Mouse (Mus musculus) hindbrain, embryonic 16.5 days (tissue): ENCODE results near the gene R3hdm2. TPM values are rescaled to one million over a fixed set of nuclear protein-coding genes. Genes with fewer than 3 reads are reported as not detected.

Experiments used
- ATAC-seq: fragments of 200-750 bp; cut with Nextera tagmentation; 2 replicates; pipeline ENCODE4 v1.8.0; 2017; ENCODE audit warnings: moderate TSS enrichment, moderate library complexity
- H3K27ac ChIP-seq: fragments of 300-500 bp; sonication (generic); 2 replicates; pipeline ENCODE4 v1.5.1; 2014; ENCODE audit warnings: low read depth, mild to moderate bottlenecking, control low read depth, low read length, moderate library complexity
- H3K27me3 ChIP-seq: fragments of 300-500 bp; sonication (generic); replicated peaks from 2 replicates; pipeline ENCODE4 v1.6.1; 2014; ENCODE audit warnings: low read length; ENCODE audit not compliant: control insufficient read depth, insufficient read depth
- H3K36me3 ChIP-seq: fragments of 300-500 bp; sonication (generic); 2 replicates; pipeline ENCODE4 v1.6.1; 2014; ENCODE audit warnings: mild to moderate bottlenecking, low read length, moderate library complexity, mixed read lengths; ENCODE audit not compliant: control insufficient read depth, insufficient read depth
- H3K4me1 ChIP-seq: fragments of 300-500 bp; sonication (generic); 2 replicates; pipeline ENCODE4 v1.6.1; 2014; ENCODE audit warnings: low read depth, low read length; ENCODE audit not compliant: control insufficient read depth, insufficient read depth
- H3K4me2 ChIP-seq: fragments of 300-500 bp; sonication (generic); 2 replicates; pipeline ENCODE4 v1.6.1; 2014; ENCODE audit warnings: mild to moderate bottlenecking, low read length, control low read depth, moderate library complexity
- H3K4me3 ChIP-seq: fragments of 300-500 bp; sonication (generic); 2 replicates; pipeline ENCODE4 v1.5.1; 2014; ENCODE audit warnings: mild to moderate bottlenecking, low read length, control low read depth, moderate library complexity
- H3K9ac ChIP-seq: fragments of 300-500 bp; sonication (generic); 2 replicates; pipeline ENCODE4 v1.6.1; 2014; ENCODE audit warnings: low read depth, mild to moderate bottlenecking, control low read depth, low read length, moderate library complexity
- H3K9me3 ChIP-seq: fragments of 300-500 bp; sonication (generic); 2 replicates; pipeline ENCODE4 v1.6.1; 2014; ENCODE audit warnings: mild to moderate bottlenecking, low read length, moderate library complexity; ENCODE audit not compliant: control insufficient read depth
- WGBS: fragments of 180-500 bp; shearing (Covaris S2); extraction: QIAGEN DNeasy Blood & Tissue Kit; methylation state at CpG from one replicate; pipeline ENCODE4 v1.1.7; 2014; 5-methylcytosine and 5-hydroxymethylcytosine counted together
- polyA plus RNA-seq: library from polyadenylated mRNA; unstranded; fragments of >200 nt; fragmentation: Nextera tagmentation; extraction: Ambion mirVana; gene quantifications from 2 replicates; pipeline ENCODE4 v1.2.1, GENCODE M21; 2015

R3hdm2 gene
- polyA plus RNA-seq, 1 experiment from 2014 or later, result 34.0 TPM

GRCm38 (mm10) chr10:127340577-127341359 lies 39.4 kb upstream of the R3hdm2 start:
- no peak for ATAC-seq
- H3K36me3 ChIP-seq, result no peaks in the 10 kb centered on the region
- H3K4me1 ChIP-seq, result peaks cover 27% of the 10 kb centered on the region
- H3K9me3 ChIP-seq, result no peaks in the 10 kb centered on the region
- H3K27me3 ChIP-seq, result peaks cover 19% of the 10 kb centered on the region
- peak overlapping the region; percentile 4; the same call in 1 of the 2 replicates for H3K9ac ChIP-seq
- peak overlapping the region; percentile 38 for H3K4me3 ChIP-seq
- peak overlapping the region; percentile 63 for H3K4me2 ChIP-seq
- peak overlapping the region; percentile 6; the same call in 1 of the 2 replicates for H3K27ac ChIP-seq
- WGBS, result under 1% methylated on average over 25 of the region's 27 CpGs

GRCm38 (mm10) chr10:127341360-127341690 lies 38.8 kb upstream of the R3hdm2 start:
- Histone ChIP-seq H3K9me3 (no peaks in the 10 kb centered on the region), H3K4me2 (peak overlapping the region; percentile 63), H3K4me3 (peak overlapping the region; percentile 38), H3K4me1 (peaks cover 27% of the 10 kb centered on the region), H3K27ac (no peak overlapping the region; the same call in 1 of the 2 replicates), H3K36me3 (no peaks in the 10 kb centered on the region), H3K27me3 (peaks cover 19% of the 10 kb centered on the region), H3K9ac (peak overlapping the region; percentile 25)
- no peak for ATAC-seq
- 0% methylated on average over 9 of the region's 11 CpGs for WGBS

DNA sequence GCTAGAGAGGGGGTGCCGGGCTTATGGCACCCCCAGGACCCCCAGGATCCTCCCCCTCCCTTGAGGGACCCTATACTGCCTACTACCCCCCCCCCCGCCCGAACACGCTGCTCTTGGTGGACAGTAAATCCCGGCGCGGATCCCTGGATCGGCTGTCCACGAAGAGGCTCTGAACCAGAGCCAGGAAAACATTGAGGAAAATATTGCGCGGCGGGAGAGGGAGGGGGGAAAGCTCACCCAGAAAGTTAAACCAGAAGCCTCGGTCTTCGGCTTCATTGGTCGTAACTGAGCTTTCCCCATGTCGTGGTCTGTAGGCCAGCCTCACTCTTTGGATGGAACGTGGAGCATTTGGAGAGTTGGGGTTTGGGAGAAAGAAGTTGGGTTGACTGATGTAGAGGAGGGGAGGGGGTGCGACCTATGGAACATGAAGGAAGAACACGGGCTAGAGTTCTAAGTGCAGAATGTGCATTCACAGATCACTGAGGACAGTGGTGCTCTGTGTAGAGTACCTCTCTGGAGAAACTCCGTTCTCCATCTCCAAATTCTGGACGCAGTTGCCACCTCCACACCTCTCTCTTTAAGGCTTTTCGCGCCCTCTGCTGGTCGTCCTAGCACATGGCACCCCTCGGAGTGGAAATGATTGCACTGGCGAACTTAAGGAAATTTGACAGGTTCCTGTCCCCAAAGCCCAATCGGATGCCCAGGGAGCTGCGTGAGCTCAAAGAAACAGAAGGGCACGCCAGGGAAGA lies 38.1 kb upstream of the R3hdm2 start, which contains the start of gene Gli1:
Gene Gli1 (minus strand): TSS at position 84 of the 749 bp plus-strand sequence.
- H3K9ac ChIP-seq, result peak within 1 kb of the TSS; percentile 25
- peak within 1 kb of the TSS; percentile 63 for H3K4me2 ChIP-seq
- H3K4me1 ChIP-seq, result peaks cover 27% of the 10 kb centered on the region
- peak; percentile 51 for ATAC-seq
- H3K27ac ChIP-seq, result peak within 1 kb of the TSS; percentile 6; the same call in 1 of the 2 replicates
- no peaks in the 10 kb centered on the region for H3K9me3 ChIP-seq
- 0% methylated on average over 29 of the region's 29 CpGs for WGBS
- H3K36me3 ChIP-seq, result no peaks in the 10 kb centered on the region
- peak within 1 kb of the TSS; percentile 38 for H3K4me3 ChIP-seq
- H3K27me3 ChIP-seq, result peaks cover 19% of the 10 kb centered on the region

GRCm38 (mm10) chr10:127343029-127343428 lies 37.1 kb upstream of the R3hdm2 start:
- no peaks in the 10 kb centered on the region for H3K36me3 ChIP-seq
- H3K4me1 ChIP-seq, result peaks cover 27% of the 10 kb centered on the region
- no peak overlapping the region for H3K4me3 ChIP-seq
- H3K9ac ChIP-seq, result no peak overlapping the region
- no peak overlapping the region for H3K27ac ChIP-seq
- no peak for ATAC-seq
- H3K27me3 ChIP-seq, result peaks cover 19% of the 10 kb centered on the region
- WGBS, result 67% methylated on average over 3 of the region's 3 CpGs
- no peaks in the 10 kb centered on the region for H3K9me3 ChIP-seq
- H3K4me2 ChIP-seq, result no peak overlapping the region

GRCm38 (mm10) chr10:127346173-127346572 lies 34.0 kb upstream of the R3hdm2 start:
- peaks cover 13% of the 10 kb centered on the region for H3K27me3 ChIP-seq
- H3K9me3 ChIP-seq, result no peaks in the 10 kb centered on the region
- no peaks in the 10 kb centered on the region for H3K36me3 ChIP-seq
- peaks cover 9% of the 10 kb centered on the region for H3K4me1 ChIP-seq
- ATAC-seq, result no peak
- 78% methylated on average over 3 of the region's 3 CpGs for WGBS
- no peak overlapping the region for H3K9ac ChIP-seq
- no peak overlapping the region for H3K4me2 ChIP-seq
- no peak overlapping the region for H3K27ac ChIP-seq
- no peak overlapping the region for H3K4me3 ChIP-seq

- no peak overlapping the region for H3K4me2 ChIP-seq
- no peak for ATAC-seq
- H3K36me3 ChIP-seq, result no peaks in the 10 kb centered on the region
- H3K4me3 ChIP-seq, result no peak overlapping the region
- no peak overlapping the region for H3K9ac ChIP-seq
- 71% methylated on average over 4 of the region's 4 CpGs for WGBS
- H3K4me1 ChIP-seq, result no peaks in the 10 kb centered on the region
- no peak overlapping the region for H3K27ac ChIP-seq
- H3K9me3 ChIP-seq, result no peaks in the 10 kb centered on the region
- 0 out of 2 replicates have a peak, but pooled peaks cover 2% of the 10 kb centered on the region for H3K27me3 ChIP-seq
Observed at GRCm38 (mm10) chr10:127348957-127349356, 31.2 kb upstream of the R3hdm2 start.

DNA sequence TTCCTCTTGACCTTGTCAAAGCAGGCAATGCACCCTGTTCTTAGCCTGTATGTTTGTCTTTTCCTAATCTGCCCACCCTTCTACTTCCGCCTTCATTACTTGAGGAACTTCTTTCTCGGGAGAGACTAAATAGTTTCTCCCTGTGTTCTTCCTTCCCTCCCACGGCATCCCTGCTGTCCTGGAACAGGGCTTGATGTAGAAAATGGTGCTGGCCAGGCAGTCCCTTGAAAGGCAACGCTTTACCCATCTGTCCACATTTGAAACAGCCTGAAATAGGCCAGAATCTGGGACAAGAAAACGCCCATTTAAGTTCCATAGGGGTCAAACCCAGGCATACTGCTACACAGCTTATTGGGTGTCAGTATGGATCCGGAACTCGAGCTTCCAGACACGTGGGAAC lies 30.3 kb upstream of the R3hdm2 start:
- H3K27ac ChIP-seq, result no peak overlapping the region
- H3K9me3 ChIP-seq, result no peaks in the 10 kb centered on the region
- no peak for ATAC-seq
- no peak overlapping the region for H3K9ac ChIP-seq
- H3K4me1 ChIP-seq, result no peaks in the 10 kb centered on the region
- 82% methylated on average over 8 of the region's 8 CpGs for WGBS
- H3K27me3 ChIP-seq, result 0 out of 2 replicates have a peak, but pooled peaks cover 2% of the 10 kb centered on the region
- no peaks in the 10 kb centered on the region for H3K36me3 ChIP-seq
- H3K4me2 ChIP-seq, result no peak overlapping the region
- no peak overlapping the region for H3K4me3 ChIP-seq

DNA sequence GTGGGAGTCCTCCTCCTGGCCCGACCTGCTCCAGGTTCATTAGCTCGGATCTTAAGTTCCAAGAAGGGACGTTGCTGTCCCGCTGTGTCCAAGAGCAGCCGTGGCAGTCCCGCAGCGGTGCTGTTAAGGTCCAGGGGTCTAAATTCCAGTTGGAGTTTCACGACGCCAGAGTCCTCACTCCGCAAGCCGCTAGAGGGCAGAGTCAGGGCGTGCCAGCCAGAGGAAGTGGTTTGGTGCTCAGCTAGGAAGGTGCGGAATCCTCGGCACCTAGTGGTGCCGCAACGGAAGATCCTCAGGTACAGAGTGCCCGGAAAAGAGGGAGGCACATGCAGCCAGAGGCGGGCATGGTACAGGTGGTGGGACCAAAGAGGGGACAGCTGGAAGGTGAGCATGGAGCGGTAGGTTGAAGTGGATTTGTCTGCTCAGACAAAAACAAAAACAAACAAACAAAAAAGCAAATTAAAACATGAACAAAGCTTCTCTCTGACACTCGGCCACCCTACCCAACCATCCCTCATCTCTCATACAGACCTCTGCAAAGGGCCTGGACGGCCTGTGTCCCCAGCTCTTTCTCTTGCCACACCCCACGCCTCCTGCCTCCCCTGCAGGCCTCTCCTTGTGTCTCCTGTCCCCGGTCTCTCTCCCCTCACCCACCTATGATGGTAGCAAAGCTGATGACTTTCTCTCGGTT lies 29.4 kb upstream of the R3hdm2 start:
- Histone ChIP-seq H3K27me3 (0 out of 2 replicates have a peak, but pooled peaks cover 2% of the 10 kb centered on the region), H3K4me2 (peak overlapping the region; percentile 59), H3K4me3 (peak overlapping the region; percentile 26), H3K4me1 (no peaks in the 10 kb centered on the region), H3K36me3 (no peaks in the 10 kb centered on the region), H3K9ac (peak overlapping the region; percentile 55), H3K9me3 (no peaks in the 10 kb centered on the region), H3K27ac (no peak overlapping the region)
- WGBS, result 13% methylated on average over 24 of the region's 24 CpGs
- ATAC-seq, result peak; percentile 79

- no peak overlapping the region; the same call in 1 of the 2 replicates for H3K4me2 ChIP-seq
- H3K9ac ChIP-seq, result no peak overlapping the region
- H3K4me3 ChIP-seq, result no peak overlapping the region
- 86% methylated on average over 8 of the region's 8 CpGs for WGBS
- 0 out of 2 replicates have a peak, but pooled peaks cover 2% of the 10 kb centered on the region for H3K27me3 ChIP-seq
- no peaks in the 10 kb centered on the region for H3K4me1 ChIP-seq
- H3K9me3 ChIP-seq, result no peaks in the 10 kb centered on the region
- H3K36me3 ChIP-seq, result no peaks in the 10 kb centered on the region
- no peak overlapping the region for H3K27ac ChIP-seq
- peak; percentile 14; the same call in 1 of the 2 replicates for ATAC-seq
Observed at GRCm38 (mm10) chr10:127351285-127351595, 28.9 kb upstream of the R3hdm2 start.
